ENCODE assay signal across 18 mouse cellular contexts in genomic region chr1:34860205-34860604, GRCm38 (mm10). TPM values are rescaled to one million over a fixed set of nuclear protein-coding genes. Genes with fewer than 3 reads are reported as not detected.
DNase-seq lines count a peak whose midpoint lies in the region.
"Had no signal": no experiment of that assay in that cellular context is flagged by ENCODE, and none has a peak within 500 bp of the region (broad histone marks: within the 10 kb centered on the region; RNA-seq: fewer than 3 reads in every experiment).

No protein-coding gene starts in this region.

- no peak overlapping the region for H3K27ac ChIP-seq in limb, embryonic 10.5 days
- H3K27ac ChIP-seq: embryonic facial prominence, embryonic 12.5 days; embryonic facial prominence, embryonic 15.5 days; forebrain, embryonic 15.5 days; hindbrain, embryonic 12.5 days; hindbrain, embryonic 15.5 days had no signal

- no peaks in the 10 kb centered on the region for H3K4me1 ChIP-seq in limb, embryonic 10.5 days
- H3K4me1 ChIP-seq: embryonic facial prominence, embryonic 12.5 days; embryonic facial prominence, embryonic 15.5 days; forebrain, embryonic 15.5 days; hindbrain, embryonic 12.5 days; hindbrain, embryonic 15.5 days had no signal

- peaks cover 3% of the 10 kb centered on the region; the same call in 1 of the 2 replicates for H3K36me3 ChIP-seq in limb, embryonic 10.5 days
- H3K36me3 ChIP-seq: embryonic facial prominence, embryonic 12.5 days had no signal

- no peaks in the 10 kb centered on the region for H3K9me3 ChIP-seq in limb, embryonic 10.5 days (replicated peaks)
- H3K9me3 ChIP-seq: embryonic facial prominence, embryonic 12.5 days; embryonic facial prominence, embryonic 15.5 days; forebrain, embryonic 15.5 days; hindbrain, embryonic 12.5 days; hindbrain, embryonic 15.5 days had no signal

- 90% methylated on average over 7 of the region's 7 CpGs for WGBS in limb, embryonic 10.5 days

- H3K27me3 ChIP-seq in limb, embryonic 10.5 days (ENCODE audit: low read depth, poor library complexity, severe bottlenecking), result no peaks in the 10 kb centered on the region
- H3K27me3 ChIP-seq: embryonic facial prominence, embryonic 12.5 days; embryonic facial prominence, embryonic 15.5 days; forebrain, embryonic 15.5 days; hindbrain, embryonic 12.5 days; hindbrain, embryonic 15.5 days had no signal

- peak; percentile 42 for DNase-seq in gastrocnemius, adult 18-20 months (ENCODE audit: low spot score)
- DNase-seq in gastrocnemius, adult 8-10 months (ENCODE audit: low spot score in 2 of 2), result no peak
- peak; percentile 23 for DNase-seq in gastrocnemius, postnatal 25 days
- DNase-seq in gastrocnemius, postnatal 10 days, result no peak
- peak; percentile 60 for DNase-seq in R1 (ENCODE audit: low read depth, low spot score)
- DNase-seq in layer of hippocampus, postnatal 14 days (ENCODE audit: low spot score in 2 of 2), result no peak
- no peak for DNase-seq in limb, embryonic 10.5 days (ENCODE audit: low spot score)
- DNase-seq: adrenal gland, postnatal 10 days; adrenal gland, postnatal 36 days; cerebellum, adult 18-20 months; cerebellum, adult 9-10 months; cerebellum, postnatal 14 days; heart, adult 11 months had no signal

- H3K4me3 ChIP-seq in limb, embryonic 10.5 days, result no peak overlapping the region
- H3K4me3 ChIP-seq: embryonic facial prominence, embryonic 12.5 days; embryonic facial prominence, embryonic 15.5 days; forebrain, embryonic 15.5 days; hindbrain, embryonic 12.5 days; hindbrain, embryonic 15.5 days had no signal

RNA-seq across cellular contexts. Expression of gene Plekhb2, which starts 10.4 kb away (rescaled TPM):
- total RNA-seq in gastrocnemius, adult 18-20 months (2021), result 10 to 100 TPM; 49.8 to 62.4 TPM
- 10 to 100 TPM; 61.3 to 67.2 (median 62.5) TPM for total RNA-seq in gastrocnemius, adult 8-10 months (2022)
- 10 to 100 TPM; 37.8 to 39.2 TPM for total RNA-seq in gastrocnemius, postnatal 25 days (2021)
- total RNA-seq in gastrocnemius, postnatal 10 days (2021), result 10 to 100 TPM; 16.5 to 17.1 TPM
- total RNA-seq in layer of hippocampus, postnatal 14 days (2021), result 100 to 1,000 TPM; 171 to 180 TPM
- 19.0 and 19.2 TPM in 2 replicates for polyA plus RNA-seq in limb, embryonic 10.5 days (2016; fragmentation: Nextera tagmentation; extraction: Ambion mirVana)

RNA-seq across cellular contexts. Expression of gene Fam168b, which starts 17.3 kb away (rescaled TPM):
- 10 to 100 TPM; 23.9 to 31.3 TPM for total RNA-seq in gastrocnemius, adult 18-20 months (2021)
- total RNA-seq in gastrocnemius, adult 8-10 months (2022), result 10 to 100 TPM; 18.7 to 27.5 (median 21.0) TPM
- total RNA-seq in gastrocnemius, postnatal 25 days (2021), result 10 to 100 TPM; 26.3 to 27.2 TPM
- total RNA-seq in gastrocnemius, postnatal 10 days (2021), result 10 to 100 TPM; 54.3 to 63.7 TPM
- total RNA-seq in layer of hippocampus, postnatal 14 days (2021), result 100 to 1,000 TPM; 216 to 228 TPM
- polyA plus RNA-seq in limb, embryonic 10.5 days (2016; fragmentation: Nextera tagmentation; extraction: Ambion mirVana), result 119 and 135 TPM in 2 replicates

Comparison
In these comparisons a context has a peak if more than half of its experiments do, and no peak if none do; other contexts are left out.
1. DNase-seq: peak in gastrocnemius, adult 18-20 months (single experiment), gastrocnemius, postnatal 25 days (single experiment) and R1 (single experiment); none in gastrocnemius, adult 8-10 months (0 of 2), gastrocnemius, postnatal 10 days (single experiment), layer of hippocampus, postnatal 14 days (0 of 2) and limb, embryonic 10.5 days (single experiment).